Mouse (Mus musculus): ENCODE data around the gene Hcfc1. TPM values are rescaled to one million over a fixed set of nuclear protein-coding genes. Genes with fewer than 3 reads are reported as not detected.

Gene Hcfc1
- polyA plus RNA-seq, 1 experiment from 2014 or later, result 55.3 TPM

GRCm38 (mm10) chrX:73972774-73973173, 6.6 kb upstream of the Hcfc1 start:
- Histone ChIP-seq H3K4me3 (replicated peaks; ENCODE audit: low read length) (no peak overlapping the region), H3K9me3 (ENCODE audit: control insufficient read depth, low read length) (no peaks in the 10 kb centered on the region), H3K4me1 (replicated peaks; ENCODE audit: control insufficient read depth, insufficient read depth, low read length) (no peaks in the 10 kb centered on the region), H3K9ac (no peak overlapping the region), H3K4me2 (replicated peaks) (no peak overlapping the region), H3K36me3 (replicated peaks; ENCODE audit: control insufficient read depth, insufficient read depth) (no peaks in the 10 kb centered on the region), H3K27ac (no peak overlapping the region), H3K27me3 (ENCODE audit: control insufficient read depth, insufficient read depth, low read length) (no peaks in the 10 kb centered on the region)
- no peak for ATAC-seq (ENCODE audit: low FRiP score)
- no peak for DNase-seq (ENCODE audit: low spot score)
- 81% methylated on average over 4 of the region's 4 CpGs for WGBS

- Histone ChIP-seq H3K4me1 (replicated peaks; ENCODE audit: control insufficient read depth, insufficient read depth, low read length) (no peaks in the 10 kb centered on the region), H3K9ac (no peak overlapping the region), H3K4me3 (replicated peaks; ENCODE audit: low read length) (no peak overlapping the region), H3K36me3 (replicated peaks; ENCODE audit: control insufficient read depth, insufficient read depth) (no peaks in the 10 kb centered on the region), H3K27ac (no peak overlapping the region), H3K9me3 (ENCODE audit: control insufficient read depth, low read length) (no peaks in the 10 kb centered on the region), H3K27me3 (ENCODE audit: control insufficient read depth, insufficient read depth, low read length) (no peaks in the 10 kb centered on the region), H3K4me2 (replicated peaks) (no peak overlapping the region)
- ATAC-seq (ENCODE audit: low FRiP score), result no peak
- DNase-seq (ENCODE audit: low spot score), result no peak
These were observed 4.6 kb upstream of the Hcfc1 start for GRCm38 (mm10) chrX:73970781-73971180.

GRCm38 (mm10) chrX:73969729-73970128, 3.6 kb upstream of the Hcfc1 start:
- H3K36me3 ChIP-seq (replicated peaks; ENCODE audit: control insufficient read depth, insufficient read depth), result no peaks in the 10 kb centered on the region
- H3K4me2 ChIP-seq (replicated peaks), result no peak overlapping the region
- no peak overlapping the region for H3K4me3 ChIP-seq (replicated peaks; ENCODE audit: low read length)
- H3K27ac ChIP-seq, result no peak overlapping the region
- no peaks in the 10 kb centered on the region for H3K27me3 ChIP-seq (ENCODE audit: control insufficient read depth, insufficient read depth, low read length)
- H3K9ac ChIP-seq, result no peak overlapping the region
- DNase-seq (ENCODE audit: low spot score) (no peak), ATAC-seq (ENCODE audit: low FRiP score) (no peak)
- no peaks in the 10 kb centered on the region for H3K9me3 ChIP-seq (ENCODE audit: control insufficient read depth, low read length)
- H3K4me1 ChIP-seq (replicated peaks; ENCODE audit: control insufficient read depth, insufficient read depth, low read length), result no peaks in the 10 kb centered on the region
- WGBS, result 78% methylated on average over 2 of the region's 2 CpGs

GRCm38 (mm10) chrX:73969167-73969566, 3.0 kb upstream of the Hcfc1 start:
- Histone ChIP-seq H3K4me2 (replicated peaks) (no peak overlapping the region), H3K27ac (no peak overlapping the region), H3K27me3 (ENCODE audit: control insufficient read depth, insufficient read depth, low read length) (no peaks in the 10 kb centered on the region), H3K36me3 (replicated peaks; ENCODE audit: control insufficient read depth, insufficient read depth) (no peaks in the 10 kb centered on the region), H3K4me1 (replicated peaks; ENCODE audit: control insufficient read depth, insufficient read depth, low read length) (peaks cover 5% of the 10 kb centered on the region), H3K9me3 (ENCODE audit: control insufficient read depth, low read length) (no peaks in the 10 kb centered on the region), H3K9ac (no peak overlapping the region), H3K4me3 (replicated peaks; ENCODE audit: low read length) (no peak overlapping the region)
- WGBS, result 57% methylated on average over 1 of the region's 1 CpGs
- ATAC-seq (ENCODE audit: low FRiP score) (no peak), DNase-seq (ENCODE audit: low spot score) (no peak)

GRCm38 (mm10) chrX:73967177-73968075, 1.3 kb upstream of the Hcfc1 start:
- DNase-seq (ENCODE audit: low spot score) (peak; percentile 85), ATAC-seq (ENCODE audit: low FRiP score) (peak; percentile 89)
- peak overlapping the region; percentile 68 for H3K4me3 ChIP-seq (replicated peaks; ENCODE audit: low read length)
- peak overlapping the region; percentile 79 for H3K9ac ChIP-seq
- H3K9me3 ChIP-seq (ENCODE audit: control insufficient read depth, low read length), result no peaks in the 10 kb centered on the region
- H3K27ac ChIP-seq, result peak overlapping the region; percentile 99
- WGBS, result 11% methylated on average over 55 of the region's 60 CpGs
- no peaks in the 10 kb centered on the region for H3K27me3 ChIP-seq (ENCODE audit: control insufficient read depth, insufficient read depth, low read length)
- peak overlapping the region; percentile 73 for H3K4me2 ChIP-seq (replicated peaks)
- H3K4me1 ChIP-seq (replicated peaks; ENCODE audit: control insufficient read depth, insufficient read depth, low read length), result peaks cover 21% of the 10 kb centered on the region
- no peaks in the 10 kb centered on the region for H3K36me3 ChIP-seq (replicated peaks; ENCODE audit: control insufficient read depth, insufficient read depth)

GRCm38 (mm10) chrX:73965307-73965706, 850 bp downstream of the Hcfc1 start:
- peak; percentile 25 for DNase-seq (ENCODE audit: low spot score)
- no peak for ATAC-seq (ENCODE audit: low FRiP score)
- Histone ChIP-seq H3K9me3 (ENCODE audit: control insufficient read depth, low read length) (no peaks in the 10 kb centered on the region), H3K4me3 (replicated peaks; ENCODE audit: low read length) (peak overlapping the region; percentile 68), H3K4me1 (replicated peaks; ENCODE audit: control insufficient read depth, insufficient read depth, low read length) (peaks cover 21% of the 10 kb centered on the region), H3K9ac (peak overlapping the region; percentile 79), H3K27me3 (ENCODE audit: control insufficient read depth, insufficient read depth, low read length) (no peaks in the 10 kb centered on the region), H3K27ac (peak overlapping the region; percentile 99), H3K36me3 (replicated peaks; ENCODE audit: control insufficient read depth, insufficient read depth) (peaks cover 13% of the 10 kb centered on the region; the same call in 1 of the 2 replicates), H3K4me2 (replicated peaks) (peak overlapping the region; percentile 73)
- 26% methylated on average over 20 of the region's 20 CpGs for WGBS

- Histone ChIP-seq H3K4me3 (replicated peaks; ENCODE audit: low read length) (peak overlapping the region; percentile 68), H3K9ac (peak overlapping the region; percentile 79), H3K27me3 (ENCODE audit: control insufficient read depth, insufficient read depth, low read length) (no peaks in the 10 kb centered on the region), H3K4me1 (replicated peaks; ENCODE audit: control insufficient read depth, insufficient read depth, low read length) (peaks cover 21% of the 10 kb centered on the region), H3K9me3 (ENCODE audit: control insufficient read depth, low read length) (no peaks in the 10 kb centered on the region), H3K4me2 (replicated peaks) (peak overlapping the region; percentile 73), H3K27ac (no peak overlapping the region), H3K36me3 (replicated peaks; ENCODE audit: control insufficient read depth, insufficient read depth) (peaks cover 19% of the 10 kb centered on the region; the same call in 1 of the 2 replicates)
- ATAC-seq (ENCODE audit: low FRiP score), result no peak
- DNase-seq (ENCODE audit: low spot score), result no peak
- 39% methylated on average over 3 of the region's 3 CpGs for WGBS
These were observed 1.8 kb downstream of the Hcfc1 start for GRCm38 (mm10) chrX:73964363-73964762.

- DNase-seq (ENCODE audit: low spot score) (no peak), ATAC-seq (ENCODE audit: low FRiP score) (no peak)
- Histone ChIP-seq H3K4me2 (replicated peaks) (no peak overlapping the region), H3K27me3 (ENCODE audit: control insufficient read depth, insufficient read depth, low read length) (no peaks in the 10 kb centered on the region), H3K4me3 (replicated peaks; ENCODE audit: low read length) (no peak overlapping the region), H3K4me1 (replicated peaks; ENCODE audit: control insufficient read depth, insufficient read depth, low read length) (no peaks in the 10 kb centered on the region), H3K36me3 (replicated peaks; ENCODE audit: control insufficient read depth, insufficient read depth) (peaks cover 92% of the 10 kb centered on the region), H3K9ac (no peak overlapping the region), H3K27ac (no peak overlapping the region), H3K9me3 (ENCODE audit: control insufficient read depth, low read length) (no peaks in the 10 kb centered on the region)
- WGBS, result 87% methylated on average over 6 of the region's 6 CpGs
These were observed 11.2 kb downstream of the Hcfc1 start for GRCm38 (mm10) chrX:73954988-73955387.

- Histone ChIP-seq H3K36me3 (replicated peaks; ENCODE audit: control insufficient read depth, insufficient read depth) (peaks cover 93% of the 10 kb centered on the region), H3K4me1 (replicated peaks; ENCODE audit: control insufficient read depth, insufficient read depth, low read length) (no peaks in the 10 kb centered on the region), H3K9ac (no peak overlapping the region), H3K4me2 (replicated peaks) (no peak overlapping the region), H3K27me3 (ENCODE audit: control insufficient read depth, insufficient read depth, low read length) (no peaks in the 10 kb centered on the region), H3K9me3 (ENCODE audit: control insufficient read depth, low read length) (no peaks in the 10 kb centered on the region), H3K4me3 (replicated peaks; ENCODE audit: low read length) (no peak overlapping the region), H3K27ac (no peak overlapping the region)
- 93% methylated on average over 5 of the region's 5 CpGs for WGBS
- DNase-seq (ENCODE audit: low spot score) (no peak), ATAC-seq (ENCODE audit: low FRiP score) (no peak)
These were observed 13.6 kb downstream of the Hcfc1 start for GRCm38 (mm10) chrX:73952603-73953002.

Data from hindbrain, embryonic 14.5 days (tissue).